Mouse (Mus musculus): Measurements from ENCODE around the gene Lbp. TPM values are rescaled to one million over a fixed set of nuclear protein-coding genes. Genes with fewer than 3 reads are reported as not detected.

Lbp gene
- polyA plus RNA-seq, 1 experiment = 0.01 TPM

DNA sequence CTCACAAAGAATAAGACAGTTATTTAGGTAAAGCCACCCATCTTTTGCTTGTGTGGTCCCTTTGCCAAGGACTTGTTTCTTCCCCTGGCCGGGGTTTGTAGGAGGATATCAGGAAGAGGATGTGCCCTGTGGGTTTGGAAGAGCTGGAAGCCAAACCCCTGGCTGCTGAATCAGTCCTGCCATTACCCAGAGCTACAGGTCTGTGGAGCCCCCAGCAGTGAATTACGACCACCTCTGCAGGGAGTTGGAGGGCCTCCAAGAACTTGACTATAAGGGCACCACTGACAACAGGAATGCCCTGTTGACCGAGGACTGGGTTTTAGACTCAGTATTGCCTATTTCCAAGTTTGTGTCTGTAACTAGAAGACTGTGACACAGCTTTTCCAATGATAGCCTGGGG lies 7.1 kb upstream of the Lbp start:
- no peak for TF ChIP-seq GATA1 (IDR thresholded peaks at IDR 0.05; ENCODE audit: low read length)
- no peak for TF ChIP-seq TAL1 (IDR thresholded peaks at IDR 0.05; ENCODE audit: low read length)
- H3K27me3 ChIP-seq (ENCODE audit: control insufficient read depth) = no peaks in the 10 kb centered on the region
- H3K36me3 ChIP-seq (ENCODE audit: control insufficient read depth) = no peaks in the 10 kb centered on the region
- H3K4me3 ChIP-seq (replicated peaks) = no peak overlapping the region
- H3K9me3 ChIP-seq (ENCODE audit: control insufficient read depth, low read length) = no peaks in the 10 kb centered on the region
- H3K4me1 ChIP-seq (ENCODE audit: control insufficient read depth) = no peaks in the 10 kb centered on the region; the same call in 1 of the 2 replicates

DNA sequence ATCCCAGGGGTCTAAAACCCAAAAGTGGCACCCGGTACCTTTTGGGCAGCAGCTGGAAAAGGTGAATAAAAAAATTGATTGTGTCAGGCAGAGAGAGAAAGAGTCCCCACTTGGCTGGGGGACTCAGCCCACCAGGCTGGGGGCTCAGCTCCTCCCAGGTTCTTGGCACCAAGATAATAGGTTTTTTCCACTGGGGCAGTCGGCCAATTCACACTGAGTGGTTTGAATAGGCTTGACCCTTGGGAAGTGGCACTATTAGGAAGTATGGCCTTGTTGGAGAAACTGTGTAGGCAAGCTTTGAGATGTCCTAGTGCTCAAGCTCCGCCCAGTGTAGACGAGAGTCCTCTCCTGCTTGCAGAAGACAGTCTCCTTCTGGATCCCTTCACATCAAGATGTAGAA lies 6.6 kb upstream of the Lbp start:
- no peak overlapping the region for H3K4me3 ChIP-seq (replicated peaks)
- no peaks in the 10 kb centered on the region for H3K36me3 ChIP-seq (ENCODE audit: control insufficient read depth)
- TF ChIP-seq TAL1 (IDR thresholded peaks at IDR 0.05; ENCODE audit: low read length) (no peak), GATA1 (IDR thresholded peaks at IDR 0.05; ENCODE audit: low read length) (no peak)
- no peaks in the 10 kb centered on the region for H3K9me3 ChIP-seq (ENCODE audit: control insufficient read depth, low read length)
- no peaks in the 10 kb centered on the region for H3K27me3 ChIP-seq (ENCODE audit: control insufficient read depth)
- no peaks in the 10 kb centered on the region; the same call in 1 of the 2 replicates for H3K4me1 ChIP-seq (ENCODE audit: control insufficient read depth)

- H3K4me3 ChIP-seq (replicated peaks) = no peak overlapping the region
- H3K9me3 ChIP-seq (ENCODE audit: control insufficient read depth, low read length) = no peaks in the 10 kb centered on the region
- peaks cover 10% of the 10 kb centered on the region for H3K4me1 ChIP-seq (ENCODE audit: control insufficient read depth)
- no peaks in the 10 kb centered on the region for H3K27me3 ChIP-seq (ENCODE audit: control insufficient read depth)
- TF ChIP-seq TAL1 (IDR thresholded peaks at IDR 0.05; ENCODE audit: low read length) = no peak
- TF ChIP-seq GATA1 (IDR thresholded peaks at IDR 0.05; ENCODE audit: low read length) = no peak
- H3K36me3 ChIP-seq (ENCODE audit: control insufficient read depth) = no peaks in the 10 kb centered on the region
These were observed 3.5 kb upstream of the Lbp start for GRCm38 (mm10) chr2:158302807-158303206.

GRCm38 (mm10) chr2:158306696-158307049 lies 380 bp downstream of the Lbp start:
- H3K9me3 ChIP-seq (ENCODE audit: control insufficient read depth, low read length) = no peaks in the 10 kb centered on the region
- peaks cover 4% of the 10 kb centered on the region; the same call in 1 of the 2 replicates for H3K36me3 ChIP-seq (ENCODE audit: control insufficient read depth)
- H3K4me3 ChIP-seq (replicated peaks) = peak overlapping the region; percentile 31
- no peaks in the 10 kb centered on the region for H3K27me3 ChIP-seq (ENCODE audit: control insufficient read depth)
- peaks cover 10% of the 10 kb centered on the region for H3K4me1 ChIP-seq (ENCODE audit: control insufficient read depth)
- TF ChIP-seq GATA1 (IDR thresholded peaks at IDR 0.05; ENCODE audit: low read length) (no peak), TAL1 (IDR thresholded peaks at IDR 0.05; ENCODE audit: low read length) (no peak)

DNA sequence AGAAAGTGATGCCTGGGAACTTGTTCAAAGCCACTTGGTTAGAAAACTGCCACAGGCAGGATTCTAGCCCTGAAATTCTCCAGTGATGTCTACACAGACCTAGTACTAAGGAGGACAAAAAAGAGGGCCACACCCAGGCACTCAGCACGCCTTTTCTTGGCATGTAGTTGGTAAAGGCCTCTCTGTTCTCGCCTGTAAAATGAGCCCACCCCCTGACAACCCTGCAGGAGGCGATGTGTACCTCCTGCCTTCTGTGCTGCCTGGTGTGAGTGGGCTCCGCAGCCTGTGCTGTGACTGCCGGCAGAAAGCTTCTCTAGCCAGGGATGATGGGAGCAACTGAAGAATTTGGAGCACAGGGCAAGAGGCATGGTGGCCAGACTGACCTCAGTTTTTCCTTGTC lies 2.0 kb downstream of the Lbp start:
- Histone ChIP-seq H3K4me1 (ENCODE audit: control insufficient read depth) (peaks cover 10% of the 10 kb centered on the region), H3K9me3 (ENCODE audit: control insufficient read depth, low read length) (no peaks in the 10 kb centered on the region), H3K36me3 (ENCODE audit: control insufficient read depth) (peaks cover 4% of the 10 kb centered on the region; the same call in 1 of the 2 replicates), H3K4me3 (replicated peaks) (no peak overlapping the region), H3K27me3 (ENCODE audit: control insufficient read depth) (no peaks in the 10 kb centered on the region)
- TF ChIP-seq GATA1 (IDR thresholded peaks at IDR 0.05; ENCODE audit: low read length) (no peak), TAL1 (IDR thresholded peaks at IDR 0.05; ENCODE audit: low read length) (no peak)

GRCm38 (mm10) chr2:158313089-158313488 lies 6.8 kb downstream of the Lbp start:
- no peaks in the 10 kb centered on the region for H3K4me1 ChIP-seq (ENCODE audit: control insufficient read depth)
- no peaks in the 10 kb centered on the region for H3K9me3 ChIP-seq (ENCODE audit: control insufficient read depth, low read length)
- peaks cover 4% of the 10 kb centered on the region; the same call in 1 of the 2 replicates for H3K36me3 ChIP-seq (ENCODE audit: control insufficient read depth)
- TF ChIP-seq GATA1 (IDR thresholded peaks at IDR 0.05; ENCODE audit: low read length) (no peak), TAL1 (IDR thresholded peaks at IDR 0.05; ENCODE audit: low read length) (no peak)
- H3K4me3 ChIP-seq (replicated peaks) = no peak overlapping the region
- no peaks in the 10 kb centered on the region for H3K27me3 ChIP-seq (ENCODE audit: control insufficient read depth)

GRCm38 (mm10) chr2:158316371-158316770 lies 10.1 kb downstream of the Lbp start:
- no peaks in the 10 kb centered on the region for H3K9me3 ChIP-seq (ENCODE audit: control insufficient read depth, low read length)
- H3K4me1 ChIP-seq (ENCODE audit: control insufficient read depth) = no peaks in the 10 kb centered on the region
- H3K36me3 ChIP-seq (ENCODE audit: control insufficient read depth) = no peaks in the 10 kb centered on the region; the same call in 1 of the 2 replicates
- H3K4me3 ChIP-seq (replicated peaks) = no peak overlapping the region
- TF ChIP-seq GATA1 (IDR thresholded peaks at IDR 0.05; ENCODE audit: low read length) (no peak), TAL1 (IDR thresholded peaks at IDR 0.05; ENCODE audit: low read length) (no peak)
- no peaks in the 10 kb centered on the region for H3K27me3 ChIP-seq (ENCODE audit: control insufficient read depth)

- no peak for TF ChIP-seq GATA1 (IDR thresholded peaks at IDR 0.05; ENCODE audit: low read length)
- no peak for TF ChIP-seq TAL1 (IDR thresholded peaks at IDR 0.05; ENCODE audit: low read length)
- Histone ChIP-seq H3K9me3 (ENCODE audit: control insufficient read depth, low read length) (no peaks in the 10 kb centered on the region), H3K4me1 (ENCODE audit: control insufficient read depth) (no peaks in the 10 kb centered on the region), H3K4me3 (replicated peaks) (no peak overlapping the region), H3K27me3 (ENCODE audit: control insufficient read depth) (no peaks in the 10 kb centered on the region), H3K36me3 (ENCODE audit: control insufficient read depth) (no peaks in the 10 kb centered on the region; the same call in 1 of the 2 replicates)
These were observed 10.7 kb downstream of the Lbp start for GRCm38 (mm10) chr2:158317026-158317425.

GRCm38 (mm10) chr2:158321596-158321995 lies 15.3 kb downstream of the Lbp start:
- Histone ChIP-seq H3K9me3 (ENCODE audit: control insufficient read depth, low read length) (no peaks in the 10 kb centered on the region), H3K36me3 (ENCODE audit: control insufficient read depth) (peaks cover 3% of the 10 kb centered on the region; the same call in 1 of the 2 replicates), H3K4me1 (ENCODE audit: control insufficient read depth) (no peaks in the 10 kb centered on the region), H3K4me3 (replicated peaks) (no peak overlapping the region), H3K27me3 (ENCODE audit: control insufficient read depth) (no peaks in the 10 kb centered on the region)
- TF ChIP-seq TAL1 (IDR thresholded peaks at IDR 0.05; ENCODE audit: low read length) (no peak), GATA1 (IDR thresholded peaks at IDR 0.05; ENCODE audit: low read length) (no peak)

GRCm38 (mm10) chr2:158322845-158323244 lies 16.6 kb downstream of the Lbp start:
- Histone ChIP-seq H3K36me3 (ENCODE audit: control insufficient read depth) (peaks cover 5% of the 10 kb centered on the region; the same call in 1 of the 2 replicates), H3K4me3 (replicated peaks) (no peak overlapping the region), H3K4me1 (ENCODE audit: control insufficient read depth) (no peaks in the 10 kb centered on the region), H3K9me3 (ENCODE audit: control insufficient read depth, low read length) (no peaks in the 10 kb centered on the region), H3K27me3 (ENCODE audit: control insufficient read depth) (no peaks in the 10 kb centered on the region)
- TF ChIP-seq TAL1 (IDR thresholded peaks at IDR 0.05; ENCODE audit: low read length) (no peak), GATA1 (IDR thresholded peaks at IDR 0.05; ENCODE audit: low read length) (no peak)
